ENCODE assay signal across 22 mouse cellular contexts in the genomic region with DNA sequence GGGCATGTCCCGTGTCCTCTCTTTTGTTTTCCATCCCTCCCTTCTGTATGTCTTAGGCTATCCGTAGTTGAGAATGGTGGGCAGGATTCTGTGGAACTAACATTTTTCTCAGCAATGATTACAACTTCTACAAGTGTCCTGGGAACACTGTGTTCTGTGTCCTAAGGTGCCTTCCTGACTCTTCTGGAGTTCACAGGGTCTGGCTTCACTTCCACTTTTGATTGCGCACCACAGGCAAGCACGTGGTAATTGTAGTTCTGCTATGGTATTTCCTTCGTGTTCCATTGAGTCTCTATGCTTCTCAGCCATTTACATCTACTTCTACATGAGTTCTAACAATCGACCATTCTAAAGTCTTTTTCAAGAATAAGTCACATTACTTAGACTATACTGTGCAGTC.
DNase-seq lines count a peak whose midpoint lies in the region; ATAC-seq and TF ChIP-seq lines count a peak whose summit lies in the region.
"Had no signal": no experiment of that assay in that cellular context is flagged by ENCODE, and none has a peak within 500 bp of the region (broad histone marks: within the 10 kb centered on the region; RNA-seq: fewer than 3 reads in every experiment).

No protein-coding gene starts in this region.

- H3K4me1 ChIP-seq in liver, postnatal 0 days (ENCODE audit: insufficient read depth): no peaks in the 10 kb centered on the region
- peaks cover 2% of the 10 kb centered on the region; the same call in 1 of the 2 replicates for H3K4me1 ChIP-seq in liver, embryonic 11.5 days (replicated peaks; ENCODE audit: control insufficient read depth, insufficient read depth, low read length)
- H3K4me1 ChIP-seq in MEL (ENCODE audit: control insufficient read depth in 1 of 2, insufficient read depth in 2 of 2, low read length in 2 of 2): peaks cover 16 to 17% of the 10 kb centered on the region in 2 experiments
- H3K4me1 ChIP-seq: embryonic facial prominence, embryonic 12.5 days; heart, embryonic 15.5 days; hindbrain, embryonic 10.5 days; limb, embryonic 10.5 days; midbrain, embryonic 15.5 days; neural tube, embryonic 15.5 days had no signal

- H3K4me3 ChIP-seq in liver, postnatal 0 days (ENCODE audit: low read depth, low read length): no peak overlapping the region
- H3K4me3 ChIP-seq in liver, embryonic 11.5 days (ENCODE audit: low read depth, low read length): no peak overlapping the region
- no peak overlapping the region for H3K4me3 ChIP-seq in MEL (ENCODE audit: control insufficient read depth in 1 of 2, insufficient read depth in 1 of 2, low read depth in 2 of 2, low read length in 2 of 2)
- H3K4me3 ChIP-seq: embryonic facial prominence, embryonic 12.5 days; erythroblast, embryonic 14.5 days; heart, embryonic 15.5 days; hindbrain, embryonic 10.5 days; limb, embryonic 10.5 days; midbrain, embryonic 15.5 days; neural tube, embryonic 15.5 days had no signal

- H3K9ac ChIP-seq in liver, postnatal 0 days (replicated peaks): no peak overlapping the region
- no peak overlapping the region for H3K9ac ChIP-seq in liver, embryonic 11.5 days (ENCODE audit: low read depth, low read length)
- no peak overlapping the region for H3K9ac ChIP-seq in MEL (ENCODE audit: control insufficient read depth, low read depth, low read length, poor library complexity, severe bottlenecking)
- H3K9ac ChIP-seq: embryonic facial prominence, embryonic 12.5 days; heart, embryonic 15.5 days; liver, embryonic 14.5 days; midbrain, embryonic 15.5 days; neural tube, embryonic 15.5 days had no signal

- H3K27ac ChIP-seq in liver, postnatal 0 days (ENCODE audit: low read depth): peak overlapping the region; percentile 29; the same call in 1 of the 2 replicates
- H3K27ac ChIP-seq in liver, embryonic 11.5 days (ENCODE audit: low read depth, low read length): no peak overlapping the region
- H3K27ac ChIP-seq in MEL (ENCODE audit: control insufficient read depth, low read depth, low read length): peak overlapping the region; percentile 54
- H3K27ac ChIP-seq: embryonic facial prominence, embryonic 12.5 days; heart, embryonic 15.5 days; hindbrain, embryonic 10.5 days; hindbrain, postnatal 0 days; limb, embryonic 10.5 days; liver, embryonic 14.5 days; midbrain, embryonic 15.5 days; neural tube, embryonic 15.5 days had no signal

- no peak for TF ChIP-seq CTCF in liver, postnatal 0 days (IDR thresholded peaks at IDR 0.05; ENCODE audit: low read depth)
- no peak for TF ChIP-seq CTCF in MEL (IDR thresholded peaks at IDR 0.05 in 2 of 3, conservative IDR thresholded peaks at IDR 0.05 in 1 of 3; ENCODE audit: control insufficient read depth in 1 of 3, insufficient read depth in 1 of 3, low read depth in 2 of 3, low read length in 3 of 3, poor library complexity in 1 of 3, severe bottlenecking in 1 of 3)

- 62% methylated on average over 6 of the region's 6 CpGs for WGBS in liver, postnatal 0 days (ENCODE audit: insufficient replicate concordance)
- WGBS in liver, embryonic 11.5 days: 73% methylated on average over 6 of the region's 6 CpGs

- no peaks in the 10 kb centered on the region for H3K9me3 ChIP-seq in liver, postnatal 0 days (ENCODE audit: low read length)
- no peaks in the 10 kb centered on the region for H3K9me3 ChIP-seq in liver, embryonic 11.5 days (ENCODE audit: control insufficient read depth, low read length)
- no peaks in the 10 kb centered on the region for H3K9me3 ChIP-seq in MEL (replicated peaks; ENCODE audit: insufficient read depth, low read length)
- H3K9me3 ChIP-seq: embryonic facial prominence, embryonic 12.5 days; heart, embryonic 15.5 days; hindbrain, embryonic 10.5 days; limb, embryonic 10.5 days; midbrain, embryonic 15.5 days; neural tube, embryonic 15.5 days had no signal

- intact Hi-C loops in heart, postnatal 14 days (cut with DNase I): no loop called here

- no peak for TF ChIP-seq RAD21 in MEL (IDR thresholded peaks at IDR 0.05; ENCODE audit: low read depth, low read length)

- no peak overlapping the region for H3K4me2 ChIP-seq in liver, postnatal 0 days (ENCODE audit: low read depth, low read length)
- H3K4me2 ChIP-seq in liver, embryonic 11.5 days: no peak overlapping the region
- H3K4me2 ChIP-seq: embryonic facial prominence, embryonic 12.5 days; heart, embryonic 15.5 days; midbrain, embryonic 15.5 days; neural tube, embryonic 15.5 days had no signal

- no peaks in the 10 kb centered on the region for H3K27me3 ChIP-seq in liver, postnatal 0 days (ENCODE audit: insufficient read depth, low read length)
- H3K27me3 ChIP-seq in liver, embryonic 11.5 days (replicated peaks; ENCODE audit: control insufficient read depth, insufficient read depth, low read length): no peaks in the 10 kb centered on the region
- H3K27me3 ChIP-seq in MEL (ENCODE audit: control insufficient read depth in 1 of 2, insufficient read depth in 2 of 2, low read length in 2 of 2): no peaks in the 10 kb centered on the region
- H3K27me3 ChIP-seq: embryonic facial prominence, embryonic 12.5 days; heart, embryonic 15.5 days; midbrain, embryonic 15.5 days; neural tube, embryonic 15.5 days had no signal

- TF ChIP-seq POLR2A in MEL (IDR thresholded peaks at IDR 0.05; ENCODE audit: control insufficient read depth in 1 of 2, insufficient read depth in 1 of 2, low read depth in 1 of 2, low read length in 2 of 2, poor library complexity in 1 of 2): no peak

- peak; percentile 16 to 51 for DNase-seq in heart, adult 18-20 months
- no peak for DNase-seq in heart, postnatal 14 days
- DNase-seq in liver, postnatal 0 days: no peak
- no peak for DNase-seq in liver, embryonic 11.5 days (ENCODE audit: low spot score)
- DNase-seq in MEL (ENCODE audit: low read depth, low spot score): peak; percentile 27
- DNase-seq in thymus, postnatal 36 days: no peak
- no peak for DNase-seq in T-cell, adult 2 months (ENCODE audit: low spot score)
- DNase-seq: cerebellum, adult 9-11 months; gastrocnemius, postnatal 25 days; spleen, adult 18-20 months had no signal

- H3K36me3 ChIP-seq in liver, postnatal 0 days (replicated peaks; ENCODE audit: insufficient read depth, low read length): no peaks in the 10 kb centered on the region
- H3K36me3 ChIP-seq in liver, embryonic 11.5 days (ENCODE audit: control insufficient read depth, insufficient read depth, low read length): no peaks in the 10 kb centered on the region
- H3K36me3 ChIP-seq in MEL (ENCODE audit: control insufficient read depth in 1 of 2, insufficient read depth in 2 of 2, low read length in 2 of 2): peaks cover 0 to 32% of the 10 kb centered on the region in 2 experiments; a peak in 2 of 4 replicates
- H3K36me3 ChIP-seq: embryonic facial prominence, embryonic 12.5 days; heart, embryonic 15.5 days; hindbrain, embryonic 10.5 days; limb, embryonic 10.5 days; midbrain, embryonic 15.5 days; neural tube, embryonic 15.5 days had no signal

- peak; percentile 67 for ATAC-seq in liver, postnatal 0 days
- ATAC-seq in liver, embryonic 11.5 days (replicated peaks; ENCODE audit: low FRiP score): no peak
- ATAC-seq in megakaryocyte, adult 5-6 weeks (ENCODE audit: poor library complexity, severe bottlenecking): peak; percentile 89
- ATAC-seq: forebrain, embryonic 14.5 days; hindbrain, postnatal 0 days; intestine, postnatal 0 days; midbrain, embryonic 15.5 days had no signal

- H3K79me2 ChIP-seq in MEL (ENCODE audit: control insufficient read depth, insufficient read depth, low read length, poor library complexity): no peaks in the 10 kb centered on the region

- 0 out of 2 replicates have a peak, but pooled peaks have one; percentile 26 for TF ChIP-seq EP300 in liver, postnatal 0 days (IDR thresholded peaks at IDR 0.05; ENCODE audit: low read depth)
- TF ChIP-seq EP300 in MEL (IDR thresholded peaks at IDR 0.05; ENCODE audit: low read depth in 1 of 2, low read length in 2 of 2): no peak; a peak in 1 of 4 replicates

TF ChIP-seq in MEL, 35 proteins besides CTCF, POLR2A, EP300 and RAD21:
- no peak for TF ChIP-seq GATA1 (IDR thresholded peaks at IDR 0.05; ENCODE audit: low read depth, low read length)
- TF ChIP-seq USF1 (IDR thresholded peaks at IDR 0.05; ENCODE audit: low read depth, low read length): no peak
- no peak for TF ChIP-seq TAL1 (IDR thresholded peaks at IDR 0.05; ENCODE audit: low read length)
- TF ChIP-seq JUND (IDR thresholded peaks at IDR 0.05; ENCODE audit: low read depth, low read length): no peak
- no peak for TF ChIP-seq ZKSCAN1 (IDR thresholded peaks at IDR 0.05; ENCODE audit: low read depth, low read length)
- no peak for TF ChIP-seq NRF1 (IDR thresholded peaks at IDR 0.05; ENCODE audit: insufficient read depth, low read depth, low read length, poor library complexity, severe bottlenecking)
- TF ChIP-seq MEF2A (IDR thresholded peaks at IDR 0.05; ENCODE audit: extremely low read depth, insufficient replicate concordance, low read depth, low read length, poor library complexity, severe bottlenecking): no peak
- TF ChIP-seq CHD2 (IDR thresholded peaks at IDR 0.05; ENCODE audit: low read length): no peak
- no peak for TF ChIP-seq KAT2A (conservative IDR thresholded peaks at IDR 0.05; ENCODE audit: low read depth, low read length)
- no peak for TF ChIP-seq HCFC1 (IDR thresholded peaks at IDR 0.05; ENCODE audit: low read depth, low read length)
- no peak for TF ChIP-seq RCOR1 (IDR thresholded peaks at IDR 0.05; ENCODE audit: low read depth, low read length)
- TF ChIP-seq ZC3H11A (IDR thresholded peaks at IDR 0.05; ENCODE audit: low read depth, low read length): no peak

Comparison
In these comparisons a context has a peak if more than half of its experiments do, and no peak if none do; other contexts are left out.
1. DNase-seq: peak in heart, adult 18-20 months (2 of 2) and MEL (single experiment); none in heart, postnatal 14 days (0 of 2), liver, postnatal 0 days (single experiment), liver, embryonic 11.5 days (single experiment), thymus, postnatal 36 days (0 of 2) and T-cell, adult 2 months (single experiment).